Mouse (Mus musculus): ENCODE measurements around the gene Vgll4. TPM values are rescaled to one million over a fixed set of nuclear protein-coding genes. Genes with fewer than 3 reads are reported as not detected.

Vgll4 gene
- polyA plus RNA-seq, 1 experiment from 2014 or later, result 129 TPM

- H3K36me3 ChIP-seq, result no peaks in the 10 kb centered on the region
- 32% methylated on average over 4 of the region's 4 CpGs for WGBS
- no peak for DNase-seq (ENCODE audit: low spot score)
- peak overlapping the region; percentile 3; the same call in 1 of the 2 replicates for H3K27ac ChIP-seq
- no peak overlapping the region for H3K4me3 ChIP-seq
- H3K9me3 ChIP-seq (replicated peaks), result no peaks in the 10 kb centered on the region
- H3K27me3 ChIP-seq (ENCODE audit: low read depth, poor library complexity, severe bottlenecking), result no peaks in the 10 kb centered on the region
- H3K4me1 ChIP-seq, result peaks cover 72% of the 10 kb centered on the region
Measured at GRCm38 (mm10) chr6:114846153-114846772, 123.5 kb downstream of the Vgll4 start.

GRCm38 (mm10) chr6:114842863-114843262, 126.9 kb downstream of the Vgll4 start:
- no peaks in the 10 kb centered on the region for H3K27me3 ChIP-seq (ENCODE audit: low read depth, poor library complexity, severe bottlenecking)
- H3K4me3 ChIP-seq, result no peak overlapping the region
- no peak for DNase-seq (ENCODE audit: low spot score)
- no peaks in the 10 kb centered on the region for H3K9me3 ChIP-seq (replicated peaks)
- no peak overlapping the region for H3K27ac ChIP-seq
- H3K4me1 ChIP-seq, result peaks cover 64% of the 10 kb centered on the region
- H3K36me3 ChIP-seq, result no peaks in the 10 kb centered on the region
- WGBS, result 90% methylated on average over 2 of the region's 2 CpGs

- Histone ChIP-seq H3K36me3 (no peaks in the 10 kb centered on the region), H3K4me3 (no peak overlapping the region), H3K9me3 (replicated peaks) (no peaks in the 10 kb centered on the region), H3K4me1 (peaks cover 58% of the 10 kb centered on the region), H3K27ac (peak overlapping the region; percentile 68), H3K27me3 (ENCODE audit: low read depth, poor library complexity, severe bottlenecking) (no peaks in the 10 kb centered on the region)
- no peak for DNase-seq (ENCODE audit: low spot score)
- WGBS, result 36% methylated on average over 3 of the region's 3 CpGs
Measured at GRCm38 (mm10) chr6:114842131-114842530, 127.7 kb downstream of the Vgll4 start.

GRCm38 (mm10) chr6:114840012-114840411, 129.8 kb downstream of the Vgll4 start:
- peak overlapping the region; percentile 68; the same call in 1 of the 2 replicates for H3K27ac ChIP-seq
- H3K27me3 ChIP-seq (ENCODE audit: low read depth, poor library complexity, severe bottlenecking), result no peaks in the 10 kb centered on the region
- WGBS, result 92% methylated on average over 7 of the region's 7 CpGs
- no peaks in the 10 kb centered on the region for H3K36me3 ChIP-seq
- no peak overlapping the region for H3K4me3 ChIP-seq
- peaks cover 57% of the 10 kb centered on the region for H3K4me1 ChIP-seq
- DNase-seq (ENCODE audit: low spot score), result no peak
- H3K9me3 ChIP-seq (replicated peaks), result no peaks in the 10 kb centered on the region

- Histone ChIP-seq H3K4me3 (no peak overlapping the region), H3K4me1 (peaks cover 64% of the 10 kb centered on the region), H3K36me3 (no peaks in the 10 kb centered on the region), H3K9me3 (replicated peaks) (no peaks in the 10 kb centered on the region), H3K27ac (no peak overlapping the region), H3K27me3 (ENCODE audit: low read depth, poor library complexity, severe bottlenecking) (no peaks in the 10 kb centered on the region)
- no peak for DNase-seq (ENCODE audit: low spot score)
- WGBS, result 91% methylated on average over 4 of the region's 4 CpGs
Measured at GRCm38 (mm10) chr6:114838872-114839271, 130.9 kb downstream of the Vgll4 start.

GRCm38 (mm10) chr6:114836433-114836832, 133.4 kb downstream of the Vgll4 start:
- 89% methylated on average over 3 of the region's 3 CpGs for WGBS
- no peak for DNase-seq (ENCODE audit: low spot score)
- Histone ChIP-seq H3K36me3 (no peaks in the 10 kb centered on the region), H3K27ac (peak overlapping the region; percentile 38), H3K27me3 (ENCODE audit: low read depth, poor library complexity, severe bottlenecking) (no peaks in the 10 kb centered on the region), H3K9me3 (replicated peaks) (no peaks in the 10 kb centered on the region), H3K4me1 (peaks cover 59% of the 10 kb centered on the region), H3K4me3 (no peak overlapping the region)

GRCm38 (mm10) chr6:114835752-114836151, 134.0 kb downstream of the Vgll4 start:
- 89% methylated on average over 1 of the region's 1 CpGs for WGBS
- peaks cover 52% of the 10 kb centered on the region for H3K4me1 ChIP-seq

GRCm38 (mm10) chr6:114835344-114835743, 134.4 kb downstream of the Vgll4 start:
- no peaks in the 10 kb centered on the region for H3K9me3 ChIP-seq (replicated peaks)
- peaks cover 51% of the 10 kb centered on the region for H3K4me1 ChIP-seq
- no peak overlapping the region for H3K4me3 ChIP-seq
- WGBS, result 92% methylated on average over 7 of the region's 7 CpGs
- no peaks in the 10 kb centered on the region for H3K27me3 ChIP-seq (ENCODE audit: low read depth, poor library complexity, severe bottlenecking)
- no peaks in the 10 kb centered on the region for H3K36me3 ChIP-seq
- H3K27ac ChIP-seq, result no peak overlapping the region
- no peak for DNase-seq (ENCODE audit: low spot score)

More at GRCm38 (mm10) chr6:114835752-114836151, 134.0 kb downstream of the Vgll4 start:
- DNase-seq (ENCODE audit: low spot score), result no peak
- H3K4me3 ChIP-seq, result no peak overlapping the region
- H3K36me3 ChIP-seq, result no peaks in the 10 kb centered on the region
- no peaks in the 10 kb centered on the region for H3K27me3 ChIP-seq (ENCODE audit: low read depth, poor library complexity, severe bottlenecking)
- no peaks in the 10 kb centered on the region for H3K9me3 ChIP-seq (replicated peaks)
- H3K27ac ChIP-seq, result no peak overlapping the region

GRCm38 (mm10) chr6:114833791-114834346, 135.9 kb downstream of the Vgll4 start:
- Histone ChIP-seq H3K4me1 (peaks cover 36% of the 10 kb centered on the region), H3K27me3 (ENCODE audit: low read depth, poor library complexity, severe bottlenecking) (no peaks in the 10 kb centered on the region)
- DNase-seq (ENCODE audit: low spot score), result no peak

GRCm38 (mm10) chr6:114833058-114833685, 136.6 kb downstream of the Vgll4 start:
- Histone ChIP-seq H3K36me3 (no peaks in the 10 kb centered on the region), H3K4me3 (no peak overlapping the region), H3K27me3 (ENCODE audit: low read depth, poor library complexity, severe bottlenecking) (no peaks in the 10 kb centered on the region), H3K9me3 (replicated peaks) (no peaks in the 10 kb centered on the region), H3K4me1 (peaks cover 35% of the 10 kb centered on the region), H3K27ac (no peak overlapping the region)
- WGBS, result 71% methylated on average over 9 of the region's 9 CpGs
- DNase-seq (ENCODE audit: low spot score), result no peak

More at GRCm38 (mm10) chr6:114833791-114834346, 135.9 kb downstream of the Vgll4 start:
- Histone ChIP-seq H3K27ac (no peak overlapping the region), H3K36me3 (no peaks in the 10 kb centered on the region), H3K9me3 (replicated peaks) (no peaks in the 10 kb centered on the region), H3K4me3 (no peak overlapping the region)
- WGBS, result 62% methylated on average over 4 of the region's 4 CpGs

GRCm38 (mm10) chr6:114831807-114832206, 138.0 kb downstream of the Vgll4 start:
- Histone ChIP-seq H3K27me3 (ENCODE audit: low read depth, poor library complexity, severe bottlenecking) (no peaks in the 10 kb centered on the region), H3K4me3 (no peak overlapping the region), H3K4me1 (peaks cover 30% of the 10 kb centered on the region), H3K27ac (no peak overlapping the region), H3K9me3 (replicated peaks) (no peaks in the 10 kb centered on the region), H3K36me3 (no peaks in the 10 kb centered on the region)
- 91% methylated on average over 3 of the region's 3 CpGs for WGBS
- no peak for DNase-seq (ENCODE audit: low spot score)

- 60% methylated on average over 9 of the region's 9 CpGs for WGBS
- no peaks in the 10 kb centered on the region for H3K27me3 ChIP-seq (ENCODE audit: low read depth, poor library complexity, severe bottlenecking)
- no peak overlapping the region for H3K4me3 ChIP-seq
- peaks cover 18% of the 10 kb centered on the region for H3K4me1 ChIP-seq
- H3K9me3 ChIP-seq (replicated peaks), result no peaks in the 10 kb centered on the region
- no peak overlapping the region for H3K27ac ChIP-seq
- no peaks in the 10 kb centered on the region for H3K36me3 ChIP-seq
- DNase-seq (ENCODE audit: low spot score), result no peak
Measured at GRCm38 (mm10) chr6:114829660-114830438, 139.9 kb downstream of the Vgll4 start.

- WGBS, result 67% methylated on average over 2 of the region's 2 CpGs
- Histone ChIP-seq H3K27ac (no peak overlapping the region), H3K9me3 (replicated peaks) (no peaks in the 10 kb centered on the region), H3K27me3 (ENCODE audit: low read depth, poor library complexity, severe bottlenecking) (no peaks in the 10 kb centered on the region), H3K4me3 (no peak overlapping the region), H3K4me1 (0 out of 2 replicates have a peak, but pooled peaks cover 3% of the 10 kb centered on the region), H3K36me3 (no peaks in the 10 kb centered on the region)
- DNase-seq (ENCODE audit: low spot score), result no peak
Measured at GRCm38 (mm10) chr6:114826889-114827288, 142.9 kb downstream of the Vgll4 start.

Data from limb, embryonic 10.5 days (tissue).